Mouse (Mus musculus) layer of hippocampus, adult 2 months (tissue): ENCODE data around the gene Nutf2-ps1. TPM values are rescaled to one million over a fixed set of nuclear protein-coding genes. Genes with fewer than 3 reads are reported as not detected.
A peak's percentile ranks its signal among the peaks of the same experiment; 100 is the strongest.
"Not testable (repeated sequence)": the region's sequence is repeated elsewhere in the genome, so short reads cannot be mapped to it uniquely, and the experiment has no call there.

Source experiments
- DNase-seq, 2 experiments: peaks; one replicate each; pipeline ENCODE4 v3.0.0; 2022; ENCODE audit warnings: low spot score in 2 of 2
- H3K27ac ChIP-seq: fragments of 200-600 bp; 2 replicates; pipeline ENCODE4 v1.8.1; 2022
- H3K4me3 ChIP-seq: fragments of 200-600 bp; 2 replicates; pipeline ENCODE4 v1.8.1; 2022; ENCODE audit warnings: mild to moderate bottlenecking
- CTCF ChIP-seq: fragments of 200-600 bp; conservative IDR thresholded peaks from 2 replicates; pipeline ENCODE4 v1.8.1; 2022; ENCODE audit warnings: antibody characterized with exemption, mild to moderate bottlenecking, moderate library complexity
- long read RNA-seq, 2 experiments: library from polyadenylated mRNA; stranded (forward); transcript quantifications; one replicate each; pipeline ENCODE4 v2.0.0; 2021; ENCODE audit warnings: borderline mapping rate in 2 of 2
- total RNA-seq, 2 experiments: library from RNA; stranded (reverse); gene quantifications; 2 replicates each; pipeline ENCODE4 v1.2.3; 2021

The Nutf2-ps1 gene
- total RNA-seq: 10 to 100 TPM; 23.6 to 36.0 TPM
- long read RNA-seq, experiment 1, partial matches to known transcripts: 0 of 4 reads
- long read RNA-seq, experiment 1, other reads (novel, unspliced or antisense): 0 of 4 reads
- long read RNA-seq, experiment 2, transcript Nutf2-ps1-201 (1 exons, 901 nt): major isoform, 6 of 6 reads
- long read RNA-seq, experiment 2, partial matches to known transcripts: 0 of 6 reads
- long read RNA-seq, experiment 2, other reads (novel, unspliced or antisense): 0 of 6 reads

DNA sequence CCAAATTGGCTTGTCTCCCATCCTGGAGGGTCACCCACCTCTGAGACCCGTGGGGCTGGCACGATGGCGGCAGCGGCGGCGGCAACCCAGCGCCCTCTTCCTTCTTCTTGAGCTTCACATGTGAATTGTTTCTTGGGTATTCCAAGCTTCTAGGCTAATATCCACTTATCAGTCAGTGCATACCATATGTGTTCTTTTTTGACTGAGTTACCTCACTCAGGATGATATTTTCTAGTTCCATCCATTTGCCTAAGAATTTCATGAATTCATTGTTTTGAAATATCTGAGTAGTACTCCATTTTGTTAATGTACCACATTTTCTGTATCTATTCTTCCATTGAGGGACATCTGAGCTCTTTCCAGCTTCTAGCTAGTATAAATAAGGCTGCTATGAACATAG is at the start of gene Nutf2-ps1:
Gene Nutf2-ps1, minus strand, starts transcription at position 101 of the 400 bp plus-strand sequence.
- not testable (repeated sequence) for H3K4me3 ChIP-seq, H3K27ac ChIP-seq, DNase-seq

DNA sequence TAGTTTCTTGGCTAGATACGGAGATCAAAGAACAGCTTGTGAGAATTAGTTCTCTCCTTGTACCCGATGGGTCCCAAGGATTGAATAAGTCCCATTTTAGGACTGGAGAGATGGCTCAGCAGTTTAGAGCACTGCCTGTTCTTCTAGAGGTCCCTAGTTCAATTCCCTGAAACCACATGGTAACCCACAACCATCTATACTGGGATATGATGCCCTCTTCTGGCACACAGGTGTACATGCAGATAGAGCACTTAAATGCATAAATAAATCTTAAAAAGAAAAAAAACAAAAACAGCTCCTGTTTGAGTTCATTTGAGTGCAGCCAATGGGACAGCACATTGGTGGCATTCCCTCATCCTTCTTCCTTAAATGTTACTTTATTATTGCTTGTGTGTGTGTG is 49.2 kb upstream of the Nutf2-ps1 start:
- TF ChIP-seq CTCF: peak; percentile 72
- no peak overlapping the region for H3K27ac ChIP-seq
- DNase-seq: no peak

DNA sequence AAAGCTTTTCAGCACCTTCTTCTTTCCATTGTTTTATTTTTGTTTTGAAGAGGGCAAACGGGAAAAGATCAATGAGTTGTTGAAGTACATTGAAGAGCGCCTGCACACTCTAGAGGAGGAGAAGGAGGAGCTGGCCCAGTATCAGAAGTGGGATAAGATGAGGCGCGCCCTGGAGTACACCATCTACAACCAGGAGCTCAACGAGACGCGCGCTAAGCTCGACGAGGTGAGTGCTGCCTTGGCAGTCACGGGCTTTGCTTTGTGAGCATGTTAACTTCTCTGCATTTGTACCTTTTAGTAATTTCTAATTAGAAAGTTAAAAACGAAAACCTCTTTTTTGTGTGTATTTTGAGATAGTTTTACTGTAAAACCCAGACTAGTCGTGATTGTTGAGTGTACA is 32.8 kb upstream of the Nutf2-ps1 start:
- Histone ChIP-seq H3K4me3 (no peak overlapping the region), H3K27ac (no peak overlapping the region)
- TF ChIP-seq CTCF: no peak
- no peak for DNase-seq

More for the DNA sequence above, 49.2 kb upstream of the Nutf2-ps1 start:
- H3K4me3 ChIP-seq: no peak overlapping the region

DNA sequence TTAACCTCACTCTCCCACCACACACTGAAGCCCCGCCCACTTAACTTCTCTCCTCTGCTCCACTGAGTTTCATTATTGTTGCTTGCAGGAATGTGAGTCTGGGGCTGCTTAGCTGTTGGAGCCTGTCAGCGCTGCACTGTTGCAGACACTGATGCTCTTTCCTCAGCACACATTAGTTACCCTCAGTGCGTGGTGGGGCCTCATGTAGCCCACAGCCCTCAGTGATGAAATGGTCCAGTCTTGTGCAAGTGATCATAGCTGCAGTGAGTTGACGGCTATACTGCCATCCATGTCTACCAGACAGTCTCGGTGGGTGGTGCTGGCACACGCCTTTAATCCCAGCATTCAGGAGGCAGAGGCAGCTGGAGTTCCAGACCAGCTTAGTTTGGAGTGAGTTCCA is 20.1 kb upstream of the Nutf2-ps1 start:
- peak; percentile 32 to 42 for DNase-seq
- TF ChIP-seq CTCF: no peak
- Histone ChIP-seq H3K4me3 (no peak overlapping the region), H3K27ac (peak overlapping the region; percentile 24; the same call in 1 of the 2 replicates)

DNA sequence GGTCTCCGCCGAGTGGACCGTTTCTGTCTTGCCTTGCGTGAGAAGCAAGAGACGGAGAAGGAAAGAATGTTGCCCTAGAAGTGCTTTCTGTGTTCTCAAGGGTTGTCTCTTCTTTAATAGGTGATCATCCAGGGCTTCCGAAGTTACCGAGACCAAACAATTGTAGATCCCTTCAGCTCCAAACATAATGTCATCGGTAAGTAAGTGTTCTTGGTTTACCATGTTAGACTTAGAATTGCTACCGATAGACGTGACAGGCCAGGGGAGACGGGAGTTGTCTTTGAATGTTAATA is 12.4 kb upstream of the Nutf2-ps1 start:
- no peak for TF ChIP-seq CTCF
- Histone ChIP-seq H3K27ac (peak overlapping the region; percentile 100), H3K4me3 (peak overlapping the region; percentile 88)
- DNase-seq: no peak

DNA sequence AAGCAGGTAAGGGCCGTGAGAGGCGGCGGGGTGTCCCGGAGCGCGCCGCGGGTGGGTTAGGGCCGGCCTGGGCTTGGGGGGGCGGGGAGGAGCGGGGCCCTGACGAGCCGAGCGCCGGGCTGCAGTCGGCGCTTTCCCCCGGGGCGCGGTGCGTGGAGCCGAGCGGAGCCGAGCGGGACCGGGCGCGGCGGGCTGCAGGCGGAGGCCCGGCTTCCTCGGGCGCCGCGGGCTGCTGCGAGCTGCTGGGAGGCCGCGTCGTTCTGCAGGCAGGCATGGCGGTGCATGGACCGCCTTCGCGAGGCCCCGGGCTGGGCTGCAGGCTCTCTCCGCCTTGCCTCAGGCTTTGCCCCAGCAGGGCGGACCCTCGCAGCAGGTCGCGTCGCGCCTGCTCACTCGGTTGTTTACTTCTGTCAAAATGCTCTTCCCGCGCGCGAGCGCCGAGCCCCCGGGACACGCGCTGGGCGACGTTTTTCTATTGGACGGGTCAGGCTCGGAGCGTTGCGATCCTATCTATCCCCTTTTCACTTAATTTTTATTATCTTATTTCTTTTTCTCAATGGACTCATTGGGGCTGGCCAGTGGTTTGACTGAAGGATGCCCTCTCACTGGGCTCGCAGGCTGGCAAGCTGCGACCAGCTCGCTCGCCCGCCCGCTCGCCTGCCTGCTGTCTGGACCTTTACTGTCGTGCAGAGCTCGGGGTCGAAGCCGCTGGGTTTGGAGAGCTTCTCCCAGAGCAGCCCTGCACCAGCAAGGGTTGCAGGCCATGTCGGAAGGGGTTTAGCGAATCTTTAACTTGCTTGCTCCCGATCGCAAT is 11.9 kb upstream of the Nutf2-ps1 start:
- Histone ChIP-seq H3K27ac (peak overlapping the region; percentile 100), H3K4me3 (peak overlapping the region; percentile 88)
- DNase-seq: peak; percentile 44 to 54
- no peak for TF ChIP-seq CTCF

DNA sequence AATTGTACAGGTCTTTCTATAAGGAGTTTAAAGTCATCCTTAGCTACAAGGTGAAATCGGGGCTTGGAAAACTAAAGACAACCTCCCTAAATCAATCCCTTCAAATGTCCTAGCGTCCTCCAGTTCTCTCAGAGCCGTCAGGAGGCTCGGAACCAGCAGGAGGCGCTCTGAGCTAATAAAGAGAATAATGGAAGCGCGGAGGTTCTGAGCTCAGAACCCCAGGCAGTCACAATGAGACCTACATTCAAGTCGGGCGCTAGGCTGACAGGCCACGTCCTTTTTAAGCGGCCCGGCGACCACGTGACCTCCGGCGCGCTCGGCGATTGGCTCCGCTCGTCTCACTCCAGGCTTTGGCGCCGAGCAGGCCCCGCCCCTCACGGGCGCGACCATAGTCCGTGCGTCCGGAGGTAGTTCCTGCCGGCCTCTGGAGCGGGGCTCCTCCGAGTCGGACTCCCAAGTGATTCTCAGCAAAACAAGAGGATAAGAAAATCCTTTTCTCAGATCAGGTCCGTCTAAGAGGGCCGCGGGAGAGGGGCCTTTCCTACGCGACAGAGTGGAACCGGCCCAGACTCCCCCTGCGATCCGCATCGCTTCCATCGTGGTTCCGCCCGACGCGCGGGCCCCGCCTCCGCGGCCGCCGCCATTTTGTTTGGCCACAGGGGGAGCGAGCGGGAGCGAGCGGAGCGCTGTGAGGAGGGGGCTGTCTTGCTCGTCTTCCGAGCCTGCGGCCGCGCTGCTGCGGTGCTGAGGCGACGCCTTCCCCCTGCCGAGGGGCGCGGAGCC is 11.1 kb upstream of the Nutf2-ps1 start, which contains the start of gene Smc3:
Gene Smc3, plus strand, starts transcription at position 642 of the 783 bp plus-strand sequence.
- TF ChIP-seq CTCF: peak; percentile 83
- H3K4me3 ChIP-seq: peak within 1 kb of the TSS; percentile 88
- DNase-seq: peak; percentile 98 to 99
- peak within 1 kb of the TSS; percentile 100 for H3K27ac ChIP-seq

DNA sequence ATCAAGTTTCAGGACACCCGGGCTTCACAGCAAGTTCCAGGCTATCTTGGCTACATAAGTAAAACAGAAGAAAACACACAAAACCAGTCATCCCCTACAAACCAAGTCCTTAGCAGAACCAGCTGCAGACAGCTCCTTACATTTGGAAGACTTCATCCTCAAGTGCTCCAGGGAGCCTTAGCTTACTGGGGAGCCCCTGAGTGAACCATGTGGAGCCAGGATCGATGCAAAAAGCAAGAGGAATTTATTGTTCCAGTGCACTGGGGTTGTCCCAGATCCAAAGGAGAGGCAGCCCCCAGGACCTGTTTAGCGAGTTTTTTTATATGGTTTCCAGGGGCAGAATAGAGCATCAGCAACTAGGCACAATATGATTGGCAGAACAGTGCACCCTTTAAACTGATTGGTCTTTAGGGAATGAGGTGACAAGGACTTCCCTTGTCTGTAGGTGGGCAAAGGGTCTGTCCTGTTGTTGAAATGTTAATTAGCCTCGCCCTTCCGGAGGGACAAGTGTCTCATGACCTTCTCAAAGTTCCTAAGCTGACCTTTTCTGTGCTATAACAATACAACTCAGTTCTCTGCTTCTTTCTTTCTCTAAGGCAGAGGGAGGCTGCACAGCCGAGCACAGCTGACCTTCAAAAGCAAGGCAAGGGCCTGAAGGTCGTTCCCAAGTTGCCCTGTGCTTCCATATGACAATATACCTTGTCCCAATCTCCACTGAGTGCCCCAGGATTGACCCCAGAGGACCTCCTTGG is 8.0 kb upstream of the Nutf2-ps1 start:
- Histone ChIP-seq H3K4me3 (no peak overlapping the region), H3K27ac (no peak overlapping the region)
- TF ChIP-seq CTCF: no peak
- no peak for DNase-seq

DNA sequence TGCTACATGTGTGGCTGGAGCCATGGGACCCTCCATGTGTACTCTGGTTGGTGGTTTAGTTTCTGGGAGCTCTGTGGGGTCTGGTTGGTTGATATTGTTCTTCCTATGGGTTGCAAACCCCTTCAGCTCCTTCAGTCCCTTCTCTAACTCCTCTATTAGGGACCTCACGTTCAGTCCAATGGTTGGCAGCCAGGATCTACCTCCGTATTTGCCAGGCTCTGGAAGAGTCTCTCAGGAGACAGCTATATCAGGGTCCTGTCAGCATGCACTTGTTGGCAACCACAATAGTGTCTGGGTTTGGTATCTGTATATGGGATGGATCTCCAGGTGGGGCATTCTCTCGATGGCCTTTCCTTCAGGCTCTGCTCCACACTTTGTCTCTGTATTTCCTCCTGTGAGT is 1.2 kb downstream of the Nutf2-ps1 start:
- not testable (repeated sequence) for H3K27ac ChIP-seq, DNase-seq, H3K4me3 ChIP-seq

DNA sequence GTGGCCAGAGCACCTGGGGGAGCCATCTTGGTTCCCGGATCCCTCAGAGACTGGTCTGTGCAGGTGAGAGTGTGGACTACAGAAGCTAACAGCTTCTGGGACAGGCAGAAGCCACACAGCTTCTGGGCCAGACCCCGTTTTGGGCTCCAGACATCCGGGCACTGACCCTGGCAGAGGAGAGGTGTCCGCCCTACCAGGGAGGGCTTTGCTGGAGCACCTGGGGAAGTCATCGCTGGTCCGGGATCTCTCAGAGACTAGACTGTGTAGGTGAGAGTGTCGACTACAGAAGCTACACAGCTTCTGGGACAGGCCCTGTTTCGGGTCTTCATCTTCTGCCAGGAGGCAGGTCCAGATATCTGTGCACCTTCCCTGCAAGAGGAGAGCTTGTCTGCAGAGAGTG is 8.6 kb downstream of the Nutf2-ps1 start:
- H3K27ac ChIP-seq, H3K4me3 ChIP-seq, DNase-seq: not testable (repeated sequence)

DNA sequence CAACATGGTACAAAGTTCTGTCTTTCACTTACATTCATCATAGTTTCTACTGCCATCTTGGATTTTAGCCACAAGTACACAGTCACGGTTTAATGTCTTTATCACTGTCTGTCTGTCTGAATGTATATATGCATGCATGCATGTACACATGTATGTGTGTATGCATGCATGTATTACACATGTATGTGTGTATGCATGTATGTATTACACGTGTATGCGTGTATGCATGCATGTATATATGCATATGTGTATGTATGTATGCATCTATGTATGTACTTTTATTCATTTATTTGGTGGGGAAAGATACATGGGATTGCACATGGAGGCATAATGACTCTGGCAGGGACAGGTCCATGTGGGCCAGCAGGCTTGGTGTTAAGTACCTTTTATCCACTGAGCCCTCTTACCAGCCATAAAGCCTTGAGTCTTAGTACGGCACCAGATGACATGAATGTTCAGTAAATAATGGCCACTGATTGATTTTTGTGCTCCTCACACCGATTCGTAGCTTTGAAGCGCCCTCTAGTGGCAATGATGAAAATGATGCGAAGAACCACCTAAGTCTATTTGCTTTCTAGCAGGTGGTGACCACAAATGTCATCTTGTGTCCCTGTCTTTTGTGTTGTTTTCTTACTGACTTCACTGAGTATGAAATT is 10.1 kb downstream of the Nutf2-ps1 start:
- DNase-seq: peak; percentile 64 to 74
- no peak overlapping the region for H3K4me3 ChIP-seq
- TF ChIP-seq CTCF: peak; percentile 95
- no peak overlapping the region for H3K27ac ChIP-seq

DNA sequence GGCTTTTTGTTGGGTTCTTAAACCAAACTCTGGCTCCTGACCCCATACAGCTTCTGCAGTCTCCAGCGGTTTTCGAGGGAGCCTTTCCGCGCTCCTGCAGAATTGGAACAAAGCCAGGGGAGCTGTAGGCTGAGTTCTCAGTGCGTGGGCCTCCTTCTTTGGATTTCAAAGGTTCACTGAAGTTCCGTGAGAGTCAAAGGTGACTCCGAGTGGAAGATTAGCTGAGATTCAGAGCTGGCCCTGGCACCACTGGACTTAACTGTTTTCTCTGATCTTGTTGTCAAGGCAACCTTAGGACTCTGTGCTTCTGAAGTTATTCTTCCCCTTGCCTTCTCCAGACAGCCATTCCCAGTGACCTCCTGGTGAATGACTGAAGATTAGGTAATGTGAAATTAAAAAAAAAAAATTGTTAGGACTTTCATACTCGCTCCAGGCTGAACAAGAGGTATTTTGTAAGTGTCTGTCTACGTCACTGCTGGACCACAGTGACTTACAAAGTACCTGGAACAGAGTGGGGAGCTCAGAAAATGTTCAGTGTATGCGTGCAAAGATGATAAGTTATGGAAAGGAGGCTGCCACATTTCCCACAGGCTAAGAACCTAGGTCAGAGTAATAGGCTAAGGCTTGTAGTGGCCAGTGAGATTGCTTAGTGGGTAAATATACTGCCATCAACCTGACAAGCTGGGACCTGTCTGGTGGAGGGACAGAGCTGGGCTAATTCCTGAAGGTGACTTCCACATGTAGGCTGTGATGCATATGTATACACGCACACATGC is 11.7 kb downstream of the Nutf2-ps1 start:
- DNase-seq: no peak
- TF ChIP-seq CTCF: no peak
- Histone ChIP-seq H3K27ac (no peak overlapping the region), H3K4me3 (no peak overlapping the region)
